Mouse (Mus musculus): ENCODE data around the gene Kcnab1. TPM values are rescaled to one million over a fixed set of nuclear protein-coding genes. Genes with fewer than 3 reads are reported as not detected.
A peak's percentile ranks its signal among the peaks of the same experiment; 100 is the strongest.

Kcnab1 gene
- polyA plus RNA-seq, 1 experiment from 2014 or later: 6.2 TPM

GRCm38 (mm10) chr3:65340173-65340951 is 231.2 kb downstream of the Kcnab1 start:
- no peaks in the 10 kb centered on the region for H3K9me3 ChIP-seq (ENCODE audit: control insufficient read depth, low read length)
- no peak overlapping the region for H3K27ac ChIP-seq (replicated peaks; ENCODE audit: low read depth, low read length)
- no peaks in the 10 kb centered on the region for H3K36me3 ChIP-seq (ENCODE audit: control insufficient read depth, insufficient read depth, low read length)
- ATAC-seq (ENCODE audit: low FRiP score, low TSS enrichment) (no peak), DNase-seq (no peak)
- 76% methylated on average over 5 of the region's 5 CpGs for WGBS
- no peaks in the 10 kb centered on the region for H3K27me3 ChIP-seq (ENCODE audit: control insufficient read depth, insufficient read depth, low read length)
- H3K4me1 ChIP-seq (ENCODE audit: control insufficient read depth, insufficient read depth, low read length): no peaks in the 10 kb centered on the region
- no peak overlapping the region for H3K9ac ChIP-seq (replicated peaks; ENCODE audit: low read length)
- no peak overlapping the region for H3K4me2 ChIP-seq (ENCODE audit: low read length)
- H3K4me3 ChIP-seq (replicated peaks; ENCODE audit: low read depth, low read length): no peak overlapping the region

- WGBS: 96% methylated on average over 1 of the region's 1 CpGs
- no peak for ATAC-seq (ENCODE audit: low FRiP score, low TSS enrichment)
Observed at GRCm38 (mm10) chr3:65346176-65346575, 237.0 kb downstream of the Kcnab1 start.

GRCm38 (mm10) chr3:65352278-65353127 is 243.3 kb downstream of the Kcnab1 start:
- Histone ChIP-seq H3K9ac (replicated peaks; ENCODE audit: low read length) (no peak overlapping the region), H3K4me1 (ENCODE audit: control insufficient read depth, insufficient read depth, low read length) (no peaks in the 10 kb centered on the region), H3K4me2 (ENCODE audit: low read length) (no peak overlapping the region), H3K27me3 (ENCODE audit: control insufficient read depth, insufficient read depth, low read length) (no peaks in the 10 kb centered on the region), H3K36me3 (ENCODE audit: control insufficient read depth, insufficient read depth, low read length) (no peaks in the 10 kb centered on the region), H3K9me3 (ENCODE audit: control insufficient read depth, low read length) (no peaks in the 10 kb centered on the region), H3K4me3 (replicated peaks; ENCODE audit: low read depth, low read length) (no peak overlapping the region), H3K27ac (replicated peaks; ENCODE audit: low read depth, low read length) (no peak overlapping the region)
- peak; percentile 84 for DNase-seq
- peak; percentile 62; the same call in 1 of the 2 replicates for ATAC-seq (ENCODE audit: low FRiP score, low TSS enrichment)
- WGBS: 48% methylated on average over 4 of the region's 4 CpGs

More at GRCm38 (mm10) chr3:65346176-65346575, 237.0 kb downstream of the Kcnab1 start:
- no peaks in the 10 kb centered on the region for H3K36me3 ChIP-seq (ENCODE audit: control insufficient read depth, insufficient read depth, low read length)
- H3K9ac ChIP-seq (replicated peaks; ENCODE audit: low read length): no peak overlapping the region
- no peak overlapping the region for H3K4me2 ChIP-seq (ENCODE audit: low read length)
- H3K4me1 ChIP-seq (ENCODE audit: control insufficient read depth, insufficient read depth, low read length): no peaks in the 10 kb centered on the region
- no peak overlapping the region for H3K4me3 ChIP-seq (replicated peaks; ENCODE audit: low read depth, low read length)
- DNase-seq: no peak
- H3K27me3 ChIP-seq (ENCODE audit: control insufficient read depth, insufficient read depth, low read length): no peaks in the 10 kb centered on the region
- H3K27ac ChIP-seq (replicated peaks; ENCODE audit: low read depth, low read length): no peak overlapping the region
- no peaks in the 10 kb centered on the region for H3K9me3 ChIP-seq (ENCODE audit: control insufficient read depth, low read length)

GRCm38 (mm10) chr3:65353263-65354037 is 244.3 kb downstream of the Kcnab1 start:
- Histone ChIP-seq H3K27ac (replicated peaks; ENCODE audit: low read depth, low read length) (no peak overlapping the region), H3K4me3 (replicated peaks; ENCODE audit: low read depth, low read length) (no peak overlapping the region), H3K4me2 (ENCODE audit: low read length) (no peak overlapping the region), H3K9ac (replicated peaks; ENCODE audit: low read length) (no peak overlapping the region), H3K4me1 (ENCODE audit: control insufficient read depth, insufficient read depth, low read length) (peaks cover 3% of the 10 kb centered on the region; the same call in 1 of the 2 replicates), H3K36me3 (ENCODE audit: control insufficient read depth, insufficient read depth, low read length) (no peaks in the 10 kb centered on the region), H3K27me3 (ENCODE audit: control insufficient read depth, insufficient read depth, low read length) (no peaks in the 10 kb centered on the region), H3K9me3 (ENCODE audit: control insufficient read depth, low read length) (no peaks in the 10 kb centered on the region)
- ATAC-seq (ENCODE audit: low FRiP score, low TSS enrichment) (no peak), DNase-seq (no peak)
- WGBS: 81% methylated on average over 10 of the region's 10 CpGs

GRCm38 (mm10) chr3:65355479-65355878 is 246.3 kb downstream of the Kcnab1 start:
- no peak overlapping the region for H3K4me2 ChIP-seq (ENCODE audit: low read length)
- no peaks in the 10 kb centered on the region for H3K27me3 ChIP-seq (ENCODE audit: control insufficient read depth, insufficient read depth, low read length)
- peaks cover 3% of the 10 kb centered on the region; the same call in 1 of the 2 replicates for H3K4me1 ChIP-seq (ENCODE audit: control insufficient read depth, insufficient read depth, low read length)
- H3K4me3 ChIP-seq (replicated peaks; ENCODE audit: low read depth, low read length): no peak overlapping the region
- no peak overlapping the region for H3K27ac ChIP-seq (replicated peaks; ENCODE audit: low read depth, low read length)
- no peak overlapping the region for H3K9ac ChIP-seq (replicated peaks; ENCODE audit: low read length)
- no peaks in the 10 kb centered on the region for H3K9me3 ChIP-seq (ENCODE audit: control insufficient read depth, low read length)
- no peaks in the 10 kb centered on the region for H3K36me3 ChIP-seq (ENCODE audit: control insufficient read depth, insufficient read depth, low read length)
- DNase-seq: peak; percentile 9
- WGBS: 58% methylated on average over 6 of the region's 6 CpGs
- no peak for ATAC-seq (ENCODE audit: low FRiP score, low TSS enrichment)

GRCm38 (mm10) chr3:65358275-65358674 is 249.1 kb downstream of the Kcnab1 start:
- 16% methylated on average over 2 of the region's 2 CpGs for WGBS
- ATAC-seq (ENCODE audit: low FRiP score, low TSS enrichment): no peak

GRCm38 (mm10) chr3:65358841-65359240 is 249.7 kb downstream of the Kcnab1 start:
- Histone ChIP-seq H3K4me3 (replicated peaks; ENCODE audit: low read depth, low read length) (no peak overlapping the region), H3K27me3 (ENCODE audit: control insufficient read depth, insufficient read depth, low read length) (no peaks in the 10 kb centered on the region), H3K4me2 (ENCODE audit: low read length) (no peak overlapping the region), H3K36me3 (ENCODE audit: control insufficient read depth, insufficient read depth, low read length) (no peaks in the 10 kb centered on the region), H3K4me1 (ENCODE audit: control insufficient read depth, insufficient read depth, low read length) (peaks cover 3% of the 10 kb centered on the region; the same call in 1 of the 2 replicates), H3K9ac (replicated peaks; ENCODE audit: low read length) (no peak overlapping the region), H3K27ac (replicated peaks; ENCODE audit: low read depth, low read length) (no peak overlapping the region), H3K9me3 (ENCODE audit: control insufficient read depth, low read length) (no peaks in the 10 kb centered on the region)
- WGBS: 52% methylated on average over 2 of the region's 2 CpGs
- no peak for ATAC-seq (ENCODE audit: low FRiP score, low TSS enrichment)
- DNase-seq: no peak

More at GRCm38 (mm10) chr3:65358275-65358674, 249.1 kb downstream of the Kcnab1 start:
- peak; percentile 9 for DNase-seq
- Histone ChIP-seq H3K27ac (replicated peaks; ENCODE audit: low read depth, low read length) (no peak overlapping the region), H3K36me3 (ENCODE audit: control insufficient read depth, insufficient read depth, low read length) (no peaks in the 10 kb centered on the region), H3K9me3 (ENCODE audit: control insufficient read depth, low read length) (no peaks in the 10 kb centered on the region), H3K4me3 (replicated peaks; ENCODE audit: low read depth, low read length) (no peak overlapping the region), H3K9ac (replicated peaks; ENCODE audit: low read length) (no peak overlapping the region), H3K4me2 (ENCODE audit: low read length) (no peak overlapping the region), H3K4me1 (ENCODE audit: control insufficient read depth, insufficient read depth, low read length) (peaks cover 3% of the 10 kb centered on the region; the same call in 1 of the 2 replicates), H3K27me3 (ENCODE audit: control insufficient read depth, insufficient read depth, low read length) (no peaks in the 10 kb centered on the region)
